Mouse (Mus musculus): Measurements from ENCODE around the gene Xpo5. TPM values are rescaled to one million over a fixed set of nuclear protein-coding genes. Genes with fewer than 3 reads are reported as not detected.
A peak's percentile ranks its signal among the peaks of the same experiment; 100 is the strongest.

The Xpo5 gene
- total RNA-seq (2021), result 10 to 100 TPM; 43.6 to 48.5 TPM
- long read RNA-seq, experiment 1, full-length matches to known transcripts, result 2 of 18 reads
- long read RNA-seq, experiment 1, partial matches to known transcripts, result 12 of 18 reads
- long read RNA-seq, experiment 1, other reads (novel, unspliced or antisense), result 4 of 18 reads
- long read RNA-seq, experiment 2, full-length matches to known transcripts, result 7 of 22 reads
- long read RNA-seq, experiment 2, partial matches to known transcripts, result 11 of 22 reads
- long read RNA-seq, experiment 2, other reads (novel, unspliced or antisense), result 4 of 22 reads

DNA sequence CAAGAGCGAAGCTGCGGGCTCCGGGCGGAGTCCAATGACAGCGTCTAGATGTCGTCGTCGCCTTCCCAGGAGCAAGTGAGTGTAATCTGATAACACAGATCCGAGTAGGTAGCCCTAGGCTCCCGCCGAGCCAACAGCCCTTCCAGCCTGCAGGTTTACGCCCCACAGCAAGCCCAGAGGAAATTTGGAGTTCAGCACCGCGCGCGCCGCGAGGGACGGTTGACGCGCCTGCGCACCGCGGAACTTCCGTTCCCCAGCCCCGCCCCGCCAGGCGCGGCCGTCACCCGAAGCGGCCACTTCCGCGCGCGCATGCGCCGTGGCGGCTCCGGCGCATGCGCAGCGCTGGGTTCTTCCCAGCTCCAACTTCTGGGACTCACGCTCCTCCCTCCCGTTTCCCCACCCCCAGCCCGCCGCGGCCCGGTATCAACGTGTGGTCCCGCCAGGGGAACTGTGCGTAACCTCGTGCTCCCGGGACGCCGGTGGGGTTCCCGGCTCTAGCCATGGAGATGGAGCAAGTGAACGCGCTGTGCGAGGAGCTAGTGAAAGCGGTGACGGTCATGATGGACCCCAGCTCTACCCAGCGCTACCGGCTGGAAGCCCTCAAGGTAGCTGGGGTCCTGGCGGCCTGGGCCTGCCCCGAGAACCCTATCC lies at the start of gene Xpo5, which contains the start of gene Polh:
Gene Xpo5 (plus strand): TSS at position 362 of the 651 bp plus-strand sequence.
Gene Polh (minus strand): TSS at position 225 of the 651 bp plus-strand sequence.
- DNase-seq, result peak; percentile 96

DNA sequence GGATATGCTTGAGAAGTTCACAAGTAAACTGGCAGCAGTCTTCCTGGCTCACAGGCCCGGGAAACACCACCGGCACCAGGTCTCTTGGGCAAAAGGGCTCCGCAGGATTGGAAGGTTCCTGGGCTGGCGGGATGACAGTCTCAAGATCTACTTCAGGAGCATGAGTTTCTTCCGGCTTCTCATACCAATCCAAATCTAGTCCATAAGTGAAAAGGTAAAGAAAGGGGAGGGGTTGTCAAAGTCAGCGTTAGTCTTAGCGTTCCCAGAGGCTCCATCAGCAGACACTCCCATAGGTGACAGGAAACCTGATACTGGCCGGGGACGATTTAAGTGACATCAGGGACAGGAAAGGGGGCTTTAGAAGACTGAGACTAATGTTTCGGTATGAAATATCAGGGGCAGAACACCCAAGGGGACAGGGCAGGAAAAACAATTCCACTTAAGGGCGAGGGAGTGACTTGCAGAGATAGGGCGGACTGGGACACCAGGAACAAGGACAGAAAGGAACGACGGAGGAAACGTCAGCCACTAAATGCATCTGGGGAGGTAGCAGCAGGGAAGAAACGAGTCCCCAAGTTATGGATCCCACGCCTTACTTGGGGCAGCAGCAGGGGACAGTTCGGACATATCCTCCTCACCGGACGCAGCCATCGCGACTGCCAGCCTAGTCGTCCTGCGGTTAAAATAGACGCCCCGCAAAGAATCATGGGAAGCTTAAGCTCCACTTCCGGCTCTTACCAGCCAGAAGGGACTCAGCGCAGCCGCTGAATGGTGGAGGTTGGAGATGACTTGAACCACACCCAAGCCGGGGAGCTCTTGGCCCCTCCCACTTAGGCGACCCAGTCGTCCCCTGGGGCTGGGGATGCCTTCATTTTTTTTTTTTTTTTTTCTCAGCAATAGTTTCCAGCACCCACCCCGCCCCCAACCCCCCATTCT lies 49.5 kb upstream of the Xpo5 start, which contains the start of gene Mad2l1bp:
Gene Mad2l1bp (minus strand): TSS at position 707 of the 936 bp plus-strand sequence.
- peak; percentile 91 for DNase-seq

DNA sequence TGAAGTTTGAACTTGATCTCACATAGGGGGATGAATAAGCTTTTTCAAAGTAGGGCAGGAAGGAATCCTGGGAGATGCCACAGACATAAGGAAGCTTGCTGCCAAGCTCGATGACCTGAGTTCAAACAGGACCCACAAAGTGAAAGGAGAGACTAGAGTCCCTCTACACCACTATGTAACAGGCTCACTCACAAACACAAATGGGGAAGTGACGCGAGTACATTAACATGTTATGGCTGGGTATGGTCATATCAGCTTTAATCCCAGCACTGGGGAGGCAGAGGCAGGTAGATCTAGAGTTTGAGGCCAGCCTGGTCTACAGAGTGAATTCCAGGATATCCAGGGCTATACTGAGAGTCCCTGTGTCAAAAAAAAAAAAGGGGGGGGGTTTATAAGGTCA lies 48.2 kb upstream of the Xpo5 start:
- no peak for DNase-seq

DNA sequence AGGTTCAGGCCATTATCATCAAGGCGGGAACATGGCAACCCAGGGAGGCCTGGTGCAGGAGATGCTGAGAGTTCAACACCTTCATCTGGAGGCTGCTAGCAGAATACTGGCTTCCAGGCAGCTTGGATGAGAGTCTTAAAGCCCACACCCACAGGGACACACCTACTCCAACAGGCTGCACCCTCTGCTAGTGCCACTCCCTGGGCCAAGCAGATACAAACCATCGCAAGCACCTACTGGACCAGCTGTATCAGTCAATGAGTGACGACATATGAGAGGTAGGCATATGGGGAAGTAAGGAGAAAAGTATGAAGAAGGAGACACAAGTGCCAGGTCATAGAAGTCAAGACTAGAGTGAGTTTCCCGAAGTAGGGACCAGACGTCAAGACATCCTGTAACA lies 45.9 kb upstream of the Xpo5 start:
- no peak for DNase-seq

DNA sequence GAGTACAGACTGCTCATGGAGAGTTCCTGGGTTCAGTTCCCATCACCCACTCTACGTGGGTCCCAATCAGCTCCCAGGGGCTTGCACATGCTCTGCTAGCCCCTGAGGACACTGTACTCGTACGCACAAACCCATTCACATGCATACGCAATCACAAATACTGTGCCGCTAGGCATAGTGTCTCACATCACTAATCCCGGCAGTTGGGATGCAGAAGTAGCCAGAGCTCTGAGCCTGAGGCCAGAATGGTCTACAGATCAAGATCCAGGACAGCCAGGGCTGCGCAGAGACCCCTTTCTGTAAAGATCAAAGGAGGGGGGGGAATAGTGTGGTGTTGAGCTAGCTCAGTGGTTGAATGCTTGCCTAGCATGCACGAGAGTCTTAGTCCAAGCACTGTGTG lies 45.5 kb upstream of the Xpo5 start:
- DNase-seq, result no peak

DNA sequence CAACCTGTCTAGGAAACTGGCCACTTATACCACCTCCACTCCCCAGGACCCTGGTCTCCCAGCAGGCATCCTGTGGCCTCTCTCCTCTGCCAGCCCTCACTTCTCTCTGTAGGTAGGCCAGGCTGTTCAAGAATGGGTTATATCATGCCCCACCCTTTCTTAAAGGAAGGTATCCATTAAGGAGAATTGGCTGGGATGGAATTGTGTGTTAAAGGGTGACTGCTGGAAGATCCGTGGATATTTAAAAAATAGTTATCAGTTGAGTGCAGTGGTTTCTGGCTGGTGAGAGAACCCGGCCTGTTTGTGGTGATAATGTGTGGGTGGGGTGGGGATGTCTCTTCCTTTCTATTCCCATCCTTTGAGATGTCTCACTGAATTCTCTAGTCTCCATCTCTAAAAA lies 43.3 kb upstream of the Xpo5 start:
- no peak for DNase-seq

DNA sequence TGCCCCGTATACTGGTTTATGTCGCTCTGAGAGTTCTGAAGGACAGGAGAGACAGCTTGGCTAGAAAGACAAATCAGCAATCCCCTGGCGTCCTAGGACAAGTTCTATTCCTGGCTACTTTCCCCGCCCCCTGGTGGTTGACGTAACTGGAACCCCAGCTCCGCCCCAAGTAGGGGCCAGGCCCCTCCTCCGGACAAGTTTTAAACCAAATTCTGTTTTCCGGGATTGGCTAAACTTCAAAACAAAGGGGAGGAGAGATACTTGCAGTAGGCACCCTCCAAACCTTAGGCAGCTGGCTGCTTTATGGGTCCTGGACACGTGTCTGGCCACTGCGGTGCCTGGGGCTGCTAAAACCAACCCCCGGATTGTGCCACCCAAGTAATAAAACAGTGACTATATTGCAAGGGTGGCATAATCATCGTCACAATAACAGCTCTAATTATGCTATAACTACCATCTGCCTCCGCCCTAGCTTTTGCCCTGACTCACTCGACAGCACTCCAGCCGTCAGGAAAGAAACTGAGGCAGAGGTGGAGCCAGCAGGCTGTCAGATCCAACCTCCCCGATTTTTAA lies 42.4 kb upstream of the Xpo5 start:
- peak; percentile 96 for DNase-seq

DNA sequence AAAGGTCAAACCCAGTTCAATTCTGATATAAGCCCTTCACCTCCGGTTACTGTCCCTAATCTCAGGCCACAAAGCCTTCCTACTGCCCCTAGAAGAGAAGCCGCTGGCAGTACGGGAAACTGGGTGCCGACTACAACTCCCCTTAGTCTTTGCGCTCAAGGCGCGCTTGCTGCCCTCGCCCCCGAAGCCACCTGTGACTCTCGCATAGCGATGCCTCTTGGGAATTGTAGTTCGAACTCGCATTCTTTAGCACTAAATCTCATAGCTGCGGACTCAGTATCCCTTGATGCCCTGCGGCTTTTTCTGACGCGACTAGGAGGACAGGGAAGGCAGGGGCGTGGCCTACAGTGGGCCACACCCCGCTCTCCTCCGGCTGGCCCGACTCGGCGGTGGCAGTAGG lies 41.9 kb upstream of the Xpo5 start, which contains the start of gene Gtpbp2:
Gene Gtpbp2 (plus strand): TSS at position 347 of the 400 bp plus-strand sequence.
- DNase-seq, result peak; percentile 93

DNA sequence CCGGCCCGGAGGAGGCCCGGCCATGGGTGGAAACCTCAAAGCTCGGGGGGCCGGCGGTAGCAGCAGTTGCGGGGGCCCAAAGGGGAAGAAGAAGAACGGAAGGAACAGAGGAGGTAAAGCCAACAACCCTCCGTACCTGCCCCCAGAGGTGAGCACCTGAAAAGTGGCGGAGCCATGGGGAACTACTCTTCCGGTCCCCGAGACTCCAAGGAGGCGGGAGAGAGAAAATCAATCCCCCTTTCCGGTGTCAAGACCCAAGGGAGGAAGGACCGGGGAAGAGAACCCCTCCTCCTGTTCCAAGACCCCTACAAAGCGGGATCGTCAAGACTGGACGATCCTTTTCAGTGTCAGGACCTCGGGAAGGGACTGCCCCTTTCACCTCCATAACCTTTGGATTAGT lies 41.4 kb upstream of the Xpo5 start:
- DNase-seq, result no peak

DNA sequence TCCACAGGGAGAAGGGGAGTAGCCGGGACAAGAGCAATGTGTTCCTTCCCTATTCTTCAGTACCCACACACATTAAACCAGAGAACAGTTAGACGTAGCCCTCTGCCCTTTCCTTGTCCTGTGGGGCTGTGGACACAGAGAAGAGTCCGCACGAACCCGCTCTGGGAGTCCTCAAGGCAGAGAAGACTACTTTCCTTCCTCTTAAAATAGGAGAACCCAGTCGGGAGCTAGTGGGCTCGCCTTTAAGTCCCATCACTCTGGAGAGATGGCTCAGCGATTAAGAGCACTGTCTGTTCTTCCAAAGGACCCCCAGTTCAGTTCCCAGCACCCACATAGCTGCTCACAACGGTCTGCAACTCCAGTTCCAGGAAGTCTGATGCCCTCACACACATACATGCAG lies 40.9 kb upstream of the Xpo5 start:
- DNase-seq, result no peak

DNA sequence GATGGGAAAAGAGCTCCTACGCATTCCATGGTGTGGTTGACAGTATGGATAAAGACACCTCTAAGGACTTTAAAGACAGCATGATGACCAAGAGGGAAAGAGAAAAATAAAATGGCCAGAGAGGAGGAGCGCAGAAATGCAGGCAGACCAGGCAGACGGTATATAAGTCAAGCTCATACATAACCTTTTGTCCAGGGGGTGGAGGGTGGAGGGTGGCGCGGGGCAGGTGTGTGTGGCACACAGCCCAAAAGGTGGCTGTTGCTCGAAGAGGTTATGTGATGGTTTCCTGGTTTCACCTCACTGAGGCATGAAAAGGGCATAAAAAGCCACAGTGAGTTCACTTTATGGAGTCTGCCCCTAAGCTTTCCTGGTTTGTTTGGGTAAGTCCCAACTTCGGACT lies 40.0 kb upstream of the Xpo5 start:
- DNase-seq, result no peak

DNA sequence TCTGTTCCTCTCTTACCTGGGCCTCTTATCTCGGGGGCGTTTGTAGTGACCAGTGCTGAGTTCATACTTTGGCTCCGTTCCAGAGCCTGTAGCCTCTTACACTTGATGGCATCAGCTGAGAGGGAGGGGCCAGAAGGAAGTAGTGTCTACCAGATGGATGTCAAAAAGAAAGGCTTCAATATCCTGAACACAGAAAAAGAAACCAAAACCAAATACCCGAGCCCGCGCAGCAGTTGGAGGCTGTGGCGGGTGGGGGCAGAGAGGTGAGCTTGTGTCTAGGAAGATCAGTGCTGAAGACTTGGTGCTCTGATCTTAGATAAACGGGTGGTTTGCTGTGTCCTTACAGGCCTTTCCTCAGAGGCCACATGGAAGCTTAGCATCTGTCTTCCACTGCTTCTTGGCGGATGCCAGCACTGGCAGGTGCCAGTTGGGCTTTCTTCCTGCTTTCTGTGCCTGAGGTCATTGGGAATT lies 39.6 kb upstream of the Xpo5 start:
- peak; percentile 32 for DNase-seq

DNA sequence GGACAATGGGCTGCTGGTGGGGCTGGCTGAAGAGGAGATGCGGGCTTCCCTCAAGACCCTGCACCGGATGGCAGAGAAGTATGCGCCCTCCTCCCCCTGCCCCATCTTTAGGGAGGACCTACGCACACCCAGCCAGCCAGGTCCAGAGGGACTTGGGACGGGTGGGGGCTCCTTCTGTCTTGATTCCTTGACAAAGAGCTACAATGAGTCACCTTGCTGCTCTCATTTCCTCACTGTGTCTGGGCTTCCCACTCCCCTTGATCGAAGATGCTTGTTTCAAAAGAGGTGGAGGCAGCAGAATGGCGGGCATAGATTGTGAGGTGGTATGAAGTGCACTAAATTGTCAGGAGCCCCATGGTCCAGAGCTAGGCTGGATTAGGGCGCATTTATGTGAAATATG lies 38.3 kb upstream of the Xpo5 start:
- no peak for DNase-seq

DNA sequence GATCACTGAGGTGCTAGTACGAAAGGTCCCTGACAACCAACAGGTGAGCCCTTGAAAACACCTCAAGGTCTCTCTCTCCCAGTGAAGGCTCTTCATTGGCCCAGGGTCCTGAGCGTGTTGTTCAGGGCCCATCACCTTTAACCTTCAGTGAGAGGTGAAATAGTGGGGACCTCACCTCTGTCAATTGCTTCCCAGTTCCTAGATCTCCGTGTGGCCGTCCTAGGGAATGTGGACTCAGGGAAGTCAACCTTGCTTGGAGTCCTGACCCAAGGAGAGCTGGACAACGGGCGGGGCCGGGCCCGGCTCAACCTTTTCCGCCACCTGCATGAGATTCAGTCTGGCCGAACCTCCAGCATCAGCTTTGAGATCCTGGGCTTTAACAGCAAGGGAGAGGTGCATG lies 37.8 kb upstream of the Xpo5 start:
- no peak for DNase-seq

DNA sequence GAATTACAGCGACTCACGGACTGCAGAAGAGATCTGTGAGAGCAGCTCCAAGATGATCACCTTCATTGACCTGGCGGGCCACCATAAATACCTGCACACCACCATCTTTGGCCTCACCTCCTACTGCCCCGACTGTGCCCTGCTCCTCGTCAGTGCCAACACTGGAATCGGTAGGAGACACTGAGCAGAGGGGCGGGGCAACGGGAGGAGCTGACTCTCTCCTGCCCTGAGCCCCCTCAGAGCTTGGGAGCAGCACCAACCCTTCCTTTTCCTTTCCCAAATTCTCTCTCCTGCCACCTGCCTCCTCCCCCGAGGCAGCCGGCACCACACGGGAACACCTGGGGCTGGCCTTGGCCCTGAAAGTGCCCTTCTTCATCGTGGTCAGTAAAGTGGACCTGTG lies 37.1 kb upstream of the Xpo5 start:
- no peak for DNase-seq

DNA sequence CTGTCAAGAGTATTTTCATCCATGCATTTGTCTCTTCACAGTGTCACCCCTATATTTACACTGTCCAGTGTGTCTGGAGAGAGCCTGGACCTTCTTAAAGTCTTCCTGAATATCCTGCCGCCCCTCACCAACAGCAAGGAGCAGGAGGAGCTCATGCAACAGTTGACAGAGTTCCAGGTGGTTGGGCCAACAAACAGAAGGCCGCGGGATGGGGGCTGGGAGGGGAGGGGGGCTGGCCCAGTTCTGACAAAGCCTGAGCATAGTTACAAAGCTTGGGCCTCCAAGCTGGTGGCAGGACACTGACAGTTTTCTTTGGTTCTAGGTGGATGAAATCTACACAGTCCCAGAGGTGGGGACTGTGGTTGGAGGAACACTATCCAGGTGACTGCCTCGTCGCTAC lies 36.3 kb upstream of the Xpo5 start:
- DNase-seq, result no peak

DNA sequence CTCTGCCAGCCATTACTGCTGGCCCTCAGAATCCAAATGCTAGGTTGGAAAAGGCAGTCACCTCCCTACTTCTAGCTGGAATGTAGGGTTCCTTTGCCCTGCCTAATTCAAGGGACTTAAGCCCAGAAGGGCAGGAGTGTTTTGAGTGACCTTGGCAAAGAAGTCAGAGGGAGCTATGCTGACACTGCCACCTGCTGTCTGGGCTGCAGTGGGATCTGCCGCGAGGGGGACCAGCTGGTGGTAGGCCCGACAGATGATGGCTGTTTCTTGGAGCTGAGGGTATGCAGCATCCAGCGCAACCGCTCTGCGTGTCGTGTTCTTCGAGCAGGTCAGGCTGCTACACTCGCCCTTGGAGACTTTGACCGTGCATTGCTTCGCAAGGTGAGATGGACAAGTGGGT lies 35.6 kb upstream of the Xpo5 start:
- DNase-seq, result peak; percentile 60

DNA sequence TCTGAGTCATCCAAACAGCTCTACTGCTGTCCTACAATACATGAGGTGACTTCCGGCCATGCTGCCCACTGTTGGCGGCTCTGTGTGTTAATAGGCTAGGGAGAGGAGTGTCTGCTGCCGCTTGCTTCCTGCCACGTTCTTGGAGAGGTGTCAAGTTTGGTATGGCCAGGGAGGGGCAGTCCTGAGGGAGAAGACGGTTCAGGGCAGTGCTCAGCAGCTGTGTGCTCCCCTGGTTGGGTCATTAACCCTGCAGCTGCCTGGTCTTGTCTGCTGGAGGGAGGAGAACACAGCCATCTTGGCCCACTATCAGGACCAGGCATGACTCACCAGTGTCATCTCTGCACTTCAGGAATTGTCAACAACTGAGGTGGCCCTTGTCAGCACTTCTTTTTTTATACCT lies 34.3 kb upstream of the Xpo5 start:
- no peak for DNase-seq

DNA sequence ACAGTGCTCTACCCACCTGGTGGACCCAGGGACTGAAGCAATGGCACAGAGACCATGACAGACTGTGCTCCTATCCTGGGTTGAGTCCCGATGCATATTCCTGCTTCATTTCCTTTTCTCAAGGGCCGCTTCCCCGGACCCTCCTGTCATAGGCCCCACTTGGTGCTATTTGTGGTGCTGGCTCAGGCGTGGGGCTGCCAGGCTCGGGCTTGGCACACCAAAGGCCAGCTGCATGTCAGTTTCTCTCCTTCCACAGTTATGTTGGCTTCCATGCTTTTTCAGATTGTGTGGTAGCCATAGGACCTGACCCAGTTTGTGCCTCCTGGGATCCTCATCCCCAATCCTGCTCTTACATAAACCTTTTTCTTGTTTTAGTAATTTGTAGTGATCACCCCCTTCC lies 33.8 kb upstream of the Xpo5 start:
- no peak for DNase-seq

DNA sequence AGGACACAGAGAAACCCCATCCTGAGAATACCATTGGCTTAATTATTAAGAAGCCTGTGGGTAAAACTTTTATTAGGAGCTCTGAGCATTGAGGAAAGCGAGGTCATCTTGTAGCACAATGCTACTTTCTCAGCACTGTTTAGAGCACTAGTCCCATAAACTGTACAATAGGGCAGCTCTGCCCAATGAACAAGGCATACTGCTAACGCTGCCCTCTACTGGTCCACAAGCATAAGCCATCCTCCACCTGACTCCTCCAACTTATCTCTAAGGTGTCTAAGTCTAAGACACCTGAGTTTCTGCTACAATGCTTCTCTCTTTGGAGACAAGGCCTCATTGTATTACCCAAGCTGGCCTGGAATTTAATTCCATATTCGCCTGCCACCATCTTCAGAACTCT lies 32.0 kb upstream of the Xpo5 start:
- DNase-seq, result no peak

DNA sequence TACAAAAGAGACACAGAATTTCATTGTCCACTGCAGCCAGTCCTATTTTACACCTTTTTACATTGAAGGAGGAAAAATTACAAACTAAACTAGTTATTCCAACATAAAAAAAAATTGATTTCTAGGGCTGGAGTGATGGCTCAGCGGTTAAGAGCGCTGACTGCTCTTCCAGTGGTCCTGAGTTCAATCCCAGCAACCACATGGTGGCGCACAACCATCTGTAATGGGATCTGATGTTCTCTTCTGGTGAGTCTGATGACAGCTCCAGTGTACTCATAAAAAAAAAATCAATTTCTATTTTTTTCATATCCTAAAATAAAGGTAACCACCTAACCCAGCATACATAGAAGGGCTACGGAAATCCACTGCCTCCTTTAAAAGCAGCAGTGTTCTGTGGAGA lies 20.3 kb upstream of the Xpo5 start:
- DNase-seq, result peak; percentile 56

DNA sequence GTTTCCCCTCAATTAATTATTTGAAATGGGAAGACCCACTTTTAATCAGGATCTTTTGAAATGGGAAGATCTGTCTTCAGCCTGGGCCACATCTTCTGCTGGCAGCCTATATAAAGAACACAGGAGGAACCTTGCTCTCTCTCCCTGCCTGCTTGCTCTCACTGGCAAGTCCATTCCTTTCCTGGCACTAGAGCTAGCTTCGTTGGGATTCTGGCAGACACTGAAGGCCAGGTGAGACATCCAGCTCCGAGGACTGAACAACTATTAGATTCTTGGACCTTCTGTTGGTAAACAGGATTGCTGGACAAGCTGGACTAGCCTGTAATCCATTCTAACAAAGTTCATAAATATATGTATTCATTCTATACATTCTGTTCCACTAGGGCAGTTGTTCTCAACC lies 13.8 kb upstream of the Xpo5 start:
- DNase-seq, result peak; percentile 47
